Mouse (Mus musculus) thymus, postnatal 14 days (tissue): ENCODE results near the gene Smox.

Experiments
- DNase-seq: peaks from one replicate; pipeline ENCODE4 v3.0.0; 2021

Smox gene

DNA sequence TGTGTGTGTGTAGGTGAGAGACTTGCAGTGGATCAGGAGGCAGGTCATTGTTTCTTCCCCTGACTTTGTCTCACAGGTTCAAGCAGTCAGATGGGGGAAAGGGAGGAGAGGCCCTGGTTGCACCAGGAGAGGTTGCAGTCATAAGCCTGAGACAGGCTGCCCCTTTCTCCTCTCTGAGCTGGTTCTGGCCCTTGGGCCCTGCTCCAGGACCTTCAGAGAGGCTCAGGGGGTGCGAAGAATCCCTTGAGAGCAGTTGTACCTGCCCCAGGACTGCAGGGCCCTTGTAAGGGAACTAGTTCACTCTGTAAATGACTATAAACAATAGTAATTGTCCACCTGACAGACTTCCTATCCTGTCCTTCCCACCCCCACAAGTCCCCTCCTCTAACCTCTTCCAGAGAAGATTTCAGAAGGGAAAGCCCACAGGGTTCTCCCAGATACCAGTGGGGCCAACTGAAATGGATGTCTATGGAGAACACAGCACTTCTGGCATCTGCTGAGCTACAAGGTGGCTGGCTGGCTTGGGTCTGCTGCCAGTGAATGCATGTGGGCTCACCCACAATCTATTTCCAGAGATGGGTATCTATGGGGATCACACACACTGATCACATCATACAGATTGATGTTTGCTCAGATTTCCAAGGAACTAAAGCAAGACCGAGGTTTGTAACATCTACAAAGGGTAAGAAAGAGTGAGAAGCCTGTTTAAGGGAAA, 69.1 kb downstream of the Smox start:
- DNase-seq, result no peak

- DNase-seq, result no peak
Measured at GRCm38 (mm10) chr2:131561344-131561870, 70.1 kb downstream of the Smox start.

- no peak for DNase-seq
Measured at GRCm38 (mm10) chr2:131561891-131562585, 70.7 kb downstream of the Smox start, which contains the start of gene Adra1d. Gene Adra1d, minus strand, starts transcription at chr2:131562283.

- no peak for DNase-seq
Measured at GRCm38 (mm10) chr2:131562586-131563122, 71.4 kb downstream of the Smox start.
